Mouse (Mus musculus): ENCODE data around the gene Vps11. TPM values are rescaled to one million over a fixed set of nuclear protein-coding genes. Genes with fewer than 3 reads are reported as not detected.

Gene Vps11
- polyA plus RNA-seq, 1 experiment, result 58.4 TPM

- peak in 1 of 2 experiments; percentile 19 for DNase-seq
- no peak overlapping the region for H3K27ac ChIP-seq (ENCODE audit: insufficient read depth, low read length)
- H3K4me3 ChIP-seq (replicated peaks; ENCODE audit: insufficient read depth, low read depth, low read length), result no peak overlapping the region
- H3K27me3 ChIP-seq (ENCODE audit: control insufficient read depth, insufficient read depth, low read length), result no peaks in the 10 kb centered on the region
- WGBS, result 39% methylated on average over 6 of the region's 6 CpGs
- peaks cover 8% of the 10 kb centered on the region; the same call in 1 of the 2 replicates for H3K4me1 ChIP-seq (ENCODE audit: control insufficient read depth, insufficient read depth, low read length)
- TF ChIP-seq CTCF (IDR thresholded peaks at IDR 0.05; ENCODE audit: borderline replicate concordance, insufficient read depth, low read depth, low read length), result no peak
- TF ChIP-seq POLR2A (IDR thresholded peaks at IDR 0.05; ENCODE audit: borderline replicate concordance, insufficient read depth, low read length), result no peak
Observed at GRCm38 (mm10) chr9:44399795-44400114, 38.3 kb upstream of the Vps11 start.

GRCm38 (mm10) chr9:44399114-44399794, 37.8 kb upstream of the Vps11 start:
- Histone ChIP-seq H3K27ac (ENCODE audit: insufficient read depth, low read length) (no peak overlapping the region), H3K4me3 (replicated peaks; ENCODE audit: insufficient read depth, low read depth, low read length) (no peak overlapping the region), H3K4me1 (ENCODE audit: control insufficient read depth, insufficient read depth, low read length) (peaks cover 8% of the 10 kb centered on the region; the same call in 1 of the 2 replicates), H3K27me3 (ENCODE audit: control insufficient read depth, insufficient read depth, low read length) (no peaks in the 10 kb centered on the region)
- DNase-seq, result peak in 1 of 2 experiments; percentile 24
- 57% methylated on average over 13 of the region's 13 CpGs for WGBS
- no peak for TF ChIP-seq POLR2A (IDR thresholded peaks at IDR 0.05; ENCODE audit: borderline replicate concordance, insufficient read depth, low read length)
- TF ChIP-seq CTCF (IDR thresholded peaks at IDR 0.05; ENCODE audit: borderline replicate concordance, insufficient read depth, low read depth, low read length), result no peak

GRCm38 (mm10) chr9:44398551-44398950, 37.1 kb upstream of the Vps11 start:
- Histone ChIP-seq H3K27me3 (ENCODE audit: control insufficient read depth, insufficient read depth, low read length) (no peaks in the 10 kb centered on the region), H3K4me1 (ENCODE audit: control insufficient read depth, insufficient read depth, low read length) (peaks cover 8% of the 10 kb centered on the region; the same call in 1 of the 2 replicates), H3K27ac (ENCODE audit: insufficient read depth, low read length) (no peak overlapping the region), H3K4me3 (replicated peaks; ENCODE audit: insufficient read depth, low read depth, low read length) (no peak overlapping the region)
- WGBS, result 79% methylated on average over 9 of the region's 9 CpGs
- TF ChIP-seq CTCF (IDR thresholded peaks at IDR 0.05; ENCODE audit: borderline replicate concordance, insufficient read depth, low read depth, low read length), result no peak
- TF ChIP-seq POLR2A (IDR thresholded peaks at IDR 0.05; ENCODE audit: borderline replicate concordance, insufficient read depth, low read length), result no peak
- DNase-seq, result peak in 1 of 2 experiments; percentile 22

GRCm38 (mm10) chr9:44398087-44398486, 36.6 kb upstream of the Vps11 start:
- no peak for DNase-seq
- H3K4me1 ChIP-seq (ENCODE audit: control insufficient read depth, insufficient read depth, low read length), result peaks cover 8% of the 10 kb centered on the region; the same call in 1 of the 2 replicates
- 29% methylated on average over 4 of the region's 4 CpGs for WGBS
- H3K4me3 ChIP-seq (replicated peaks; ENCODE audit: insufficient read depth, low read depth, low read length), result peak overlapping the region; percentile 14
- H3K27ac ChIP-seq (ENCODE audit: insufficient read depth, low read length), result no peak overlapping the region
- H3K27me3 ChIP-seq (ENCODE audit: control insufficient read depth, insufficient read depth, low read length), result no peaks in the 10 kb centered on the region
- no peak for TF ChIP-seq POLR2A (IDR thresholded peaks at IDR 0.05; ENCODE audit: borderline replicate concordance, insufficient read depth, low read length)

- TF ChIP-seq POLR2A (IDR thresholded peaks at IDR 0.05; ENCODE audit: borderline replicate concordance, insufficient read depth, low read length) (peak; percentile 84), CTCF (IDR thresholded peaks at IDR 0.05; ENCODE audit: borderline replicate concordance, insufficient read depth, low read depth, low read length) (no peak)
- DNase-seq, result peak; percentile 97 to 99
- Histone ChIP-seq H3K4me1 (ENCODE audit: control insufficient read depth, insufficient read depth, low read length) (peaks cover 8% of the 10 kb centered on the region; the same call in 1 of the 2 replicates), H3K27ac (ENCODE audit: insufficient read depth, low read length) (peak within 1 kb of the TSS; percentile 22), H3K27me3 (ENCODE audit: control insufficient read depth, insufficient read depth, low read length) (no peaks in the 10 kb centered on the region), H3K4me3 (replicated peaks; ENCODE audit: insufficient read depth, low read depth, low read length) (peak within 1 kb of the TSS; percentile 62)
- WGBS, result under 1% methylated on average over 43 of the region's 43 CpGs
Observed at GRCm38 (mm10) chr9:44396684-44397411, 35.4 kb upstream of the Vps11 start, which contains the start of gene Slc37a4. TSS of gene Slc37a4 (plus strand) at chr9:44396852.

GRCm38 (mm10) chr9:44391466-44391865, 30.0 kb upstream of the Vps11 start:
- peak; percentile 66 to 73 for DNase-seq
- H3K27ac ChIP-seq (ENCODE audit: insufficient read depth, low read length), result no peak overlapping the region
- no peaks in the 10 kb centered on the region for H3K4me1 ChIP-seq (ENCODE audit: control insufficient read depth, insufficient read depth, low read length)
- H3K27me3 ChIP-seq (ENCODE audit: control insufficient read depth, insufficient read depth, low read length), result no peaks in the 10 kb centered on the region
- TF ChIP-seq POLR2A (IDR thresholded peaks at IDR 0.05; ENCODE audit: borderline replicate concordance, insufficient read depth, low read length) (no peak), CTCF (IDR thresholded peaks at IDR 0.05; ENCODE audit: borderline replicate concordance, insufficient read depth, low read depth, low read length) (peak; percentile 71)
- 9% methylated on average over 4 of the region's 4 CpGs for WGBS
- no peak overlapping the region for H3K4me3 ChIP-seq (replicated peaks; ENCODE audit: insufficient read depth, low read depth, low read length)

GRCm38 (mm10) chr9:44389273-44389672, 27.8 kb upstream of the Vps11 start:
- peak; percentile 71 to 74 for DNase-seq

GRCm38 (mm10) chr9:44387221-44387620, 25.8 kb upstream of the Vps11 start:
- Histone ChIP-seq H3K4me3 (replicated peaks; ENCODE audit: insufficient read depth, low read depth, low read length) (no peak overlapping the region), H3K4me1 (ENCODE audit: control insufficient read depth, insufficient read depth, low read length) (no peaks in the 10 kb centered on the region), H3K27ac (ENCODE audit: insufficient read depth, low read length) (no peak overlapping the region), H3K27me3 (ENCODE audit: control insufficient read depth, insufficient read depth, low read length) (no peaks in the 10 kb centered on the region)
- DNase-seq, result no peak
- TF ChIP-seq CTCF (IDR thresholded peaks at IDR 0.05; ENCODE audit: borderline replicate concordance, insufficient read depth, low read depth, low read length), result no peak
- WGBS, result 46% methylated on average over 3 of the region's 3 CpGs

More at GRCm38 (mm10) chr9:44389273-44389672, 27.8 kb upstream of the Vps11 start:
- Histone ChIP-seq H3K27ac (ENCODE audit: insufficient read depth, low read length) (no peak overlapping the region), H3K4me3 (replicated peaks; ENCODE audit: insufficient read depth, low read depth, low read length) (no peak overlapping the region), H3K4me1 (ENCODE audit: control insufficient read depth, insufficient read depth, low read length) (no peaks in the 10 kb centered on the region), H3K27me3 (ENCODE audit: control insufficient read depth, insufficient read depth, low read length) (no peaks in the 10 kb centered on the region)
- TF ChIP-seq CTCF (IDR thresholded peaks at IDR 0.05; ENCODE audit: borderline replicate concordance, insufficient read depth, low read depth, low read length) (peak; percentile 87), POLR2A (IDR thresholded peaks at IDR 0.05; ENCODE audit: borderline replicate concordance, insufficient read depth, low read length) (no peak)
- WGBS, result 33% methylated on average over 8 of the region's 8 CpGs
